Mouse (Mus musculus) right cerebral cortex, postnatal 25 days (tissue): ENCODE results near the gene Map4k4.
A peak's percentile ranks its signal among the peaks of the same experiment; 100 is the strongest.

Experiments
- DNase-seq: peaks from one replicate; pipeline ENCODE4 v3.0.0; 2022

The Map4k4 gene

GRCm38 (mm10) chr1:39968999-39969398 lies 68.3 kb downstream of the Map4k4 start:
- DNase-seq: no peak

GRCm38 (mm10) chr1:39969771-39970406 lies 69.2 kb downstream of the Map4k4 start:
- DNase-seq: no peak

- DNase-seq: no peak
These were observed 71.7 kb downstream of the Map4k4 start for GRCm38 (mm10) chr1:39972411-39972810.

DNA sequence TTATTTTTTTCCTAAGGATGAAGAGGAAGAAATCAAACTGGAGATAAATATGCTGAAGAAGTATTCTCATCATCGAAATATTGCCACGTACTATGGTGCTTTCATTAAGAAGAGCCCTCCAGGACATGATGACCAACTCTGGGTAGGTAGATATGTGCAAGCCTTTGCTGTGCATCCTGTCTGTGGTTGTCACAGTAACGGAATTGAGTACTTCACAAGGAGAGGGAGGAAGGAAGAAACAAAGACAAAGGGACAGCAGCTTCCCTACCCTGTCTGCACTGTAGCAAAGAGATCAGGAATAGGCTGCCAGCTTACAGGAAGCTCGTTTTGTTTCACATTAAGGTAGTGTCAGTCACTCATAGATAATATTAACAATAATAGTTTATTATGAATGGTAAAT lies 73.2 kb downstream of the Map4k4 start:
- DNase-seq: no peak

GRCm38 (mm10) chr1:39975005-39975404 lies 74.3 kb downstream of the Map4k4 start:
- DNase-seq: no peak

GRCm38 (mm10) chr1:39976107-39976506 lies 75.4 kb downstream of the Map4k4 start:
- no peak for DNase-seq

DNA sequence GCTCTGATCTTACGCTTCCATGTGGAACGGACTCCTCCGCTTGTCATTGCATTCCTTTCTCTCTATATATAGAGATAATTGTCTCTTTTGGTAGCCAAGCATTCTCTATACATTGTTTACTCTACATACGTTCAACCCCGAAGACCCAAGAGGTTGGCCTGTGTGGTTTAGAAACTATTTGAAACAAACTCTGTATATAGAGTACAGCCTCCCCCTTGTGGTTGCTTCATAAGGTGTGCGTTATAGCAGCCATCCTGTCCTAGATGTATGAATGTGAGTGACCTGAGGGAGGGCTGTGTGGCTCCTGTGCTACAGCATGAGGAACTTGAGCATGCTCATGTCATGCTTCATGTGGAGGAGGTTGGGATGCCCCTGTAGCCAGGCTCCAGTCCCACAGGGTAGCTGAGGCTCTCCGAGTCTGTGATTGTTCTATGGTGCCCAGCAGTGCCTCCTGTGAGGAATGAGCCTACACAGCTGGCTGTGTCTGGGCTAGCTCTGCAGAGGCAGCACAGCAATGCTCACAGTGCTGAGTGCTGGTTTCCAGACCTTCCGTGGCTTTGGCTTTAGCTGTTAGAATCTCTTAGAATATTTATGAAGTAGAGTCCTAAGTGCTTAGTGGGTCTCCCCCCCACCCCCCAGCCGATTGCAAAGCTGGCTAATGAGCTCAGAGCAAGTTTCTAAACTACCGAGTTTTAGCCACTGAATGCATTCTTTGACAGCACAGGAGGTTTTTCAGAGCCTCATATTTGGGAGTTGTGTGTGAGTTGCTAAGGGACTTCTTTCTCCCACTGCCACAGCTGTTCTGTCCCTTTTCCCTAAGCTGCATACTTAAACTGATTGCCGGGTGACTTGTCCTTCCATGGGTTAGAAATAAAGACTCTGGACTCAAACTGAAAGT lies 76.4 kb downstream of the Map4k4 start:
- no peak for DNase-seq

- no peak for DNase-seq
These were observed 78.2 kb downstream of the Map4k4 start for GRCm38 (mm10) chr1:39978781-39979486.

DNA sequence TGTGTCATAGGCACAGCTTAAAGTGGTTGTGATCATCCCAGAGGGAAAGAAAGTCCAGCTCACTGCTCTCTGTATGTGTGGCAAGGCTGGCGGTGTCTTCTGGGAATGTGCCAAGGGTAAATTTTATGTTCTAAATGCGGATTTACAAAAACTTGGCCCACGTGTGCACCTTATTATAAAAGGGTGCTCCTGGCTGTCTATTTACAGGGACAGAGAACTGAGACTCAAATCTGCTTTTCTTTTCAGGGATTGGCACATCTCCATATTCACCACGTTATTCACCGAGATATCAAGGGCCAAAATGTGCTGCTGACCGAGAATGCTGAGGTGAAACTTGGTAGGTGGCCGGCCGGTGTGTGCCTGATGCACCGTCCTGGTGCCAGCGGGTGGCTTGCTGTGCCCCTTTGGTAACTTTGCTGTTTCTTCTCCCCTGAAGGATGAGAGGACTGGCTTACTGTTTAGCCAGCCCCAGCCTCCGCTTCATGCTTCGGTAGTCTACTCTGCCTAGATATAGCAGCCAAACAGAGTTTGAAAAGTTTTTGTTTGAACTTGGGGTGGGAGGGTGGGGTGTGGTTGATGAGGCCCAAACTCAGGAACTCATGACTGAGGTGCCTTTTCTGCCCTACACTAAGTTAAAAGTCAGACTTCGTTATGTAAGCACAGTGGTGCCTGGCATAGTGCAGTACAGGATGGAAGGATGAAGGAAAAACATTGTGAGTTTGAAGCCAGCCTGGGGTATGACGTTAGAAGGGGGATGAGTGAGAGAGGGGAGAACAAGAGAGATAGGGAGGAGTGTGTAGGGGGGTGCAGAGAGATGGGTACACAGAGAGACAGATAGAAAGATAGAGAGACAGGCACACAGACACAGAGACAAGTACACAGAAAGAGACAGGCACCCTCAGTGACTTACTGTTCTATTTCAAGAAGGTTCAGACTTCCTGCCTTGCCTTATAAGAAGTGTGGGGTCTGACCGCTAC lies 79.9 kb downstream of the Map4k4 start:
- DNase-seq: no peak

- DNase-seq: no peak
These were observed 81.3 kb downstream of the Map4k4 start for GRCm38 (mm10) chr1:39981970-39982369.

DNA sequence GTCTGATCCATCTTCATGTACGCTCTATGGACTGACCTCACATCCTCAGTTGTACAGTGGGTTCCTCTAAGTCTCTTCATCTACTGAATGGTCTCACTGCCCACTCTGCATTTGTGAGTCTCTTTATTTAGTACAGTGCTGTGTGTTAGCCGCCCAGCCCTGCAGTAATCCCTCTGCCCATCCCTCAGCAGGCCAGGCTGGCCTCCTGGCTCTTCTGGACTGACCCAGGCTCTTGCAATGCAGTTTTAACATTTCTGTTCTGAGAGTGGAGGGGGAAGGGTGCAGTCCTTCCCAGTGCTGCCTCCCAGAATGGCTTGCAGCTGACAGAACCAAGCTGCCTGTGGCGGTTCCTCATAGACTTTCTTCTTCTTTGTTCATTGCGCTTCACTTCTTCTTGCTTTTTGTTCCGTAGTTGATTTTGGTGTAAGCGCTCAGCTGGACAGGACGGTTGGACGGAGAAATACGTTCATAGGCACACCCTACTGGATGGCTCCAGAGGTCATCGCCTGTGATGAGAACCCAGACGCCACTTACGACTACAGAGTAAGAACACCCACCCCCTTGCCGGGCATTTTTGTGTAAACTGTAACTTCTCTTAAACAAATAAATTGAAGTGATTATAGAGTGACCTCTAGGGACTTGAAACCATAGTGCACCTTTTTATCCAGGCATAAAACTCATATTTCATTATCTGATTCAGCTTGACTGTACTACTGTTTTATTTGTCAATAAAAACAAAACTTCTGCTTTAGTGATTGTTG lies 82.2 kb downstream of the Map4k4 start:
- no peak for DNase-seq

- no peak for DNase-seq
These were observed 83.6 kb downstream of the Map4k4 start for GRCm38 (mm10) chr1:39984331-39984730.

DNA sequence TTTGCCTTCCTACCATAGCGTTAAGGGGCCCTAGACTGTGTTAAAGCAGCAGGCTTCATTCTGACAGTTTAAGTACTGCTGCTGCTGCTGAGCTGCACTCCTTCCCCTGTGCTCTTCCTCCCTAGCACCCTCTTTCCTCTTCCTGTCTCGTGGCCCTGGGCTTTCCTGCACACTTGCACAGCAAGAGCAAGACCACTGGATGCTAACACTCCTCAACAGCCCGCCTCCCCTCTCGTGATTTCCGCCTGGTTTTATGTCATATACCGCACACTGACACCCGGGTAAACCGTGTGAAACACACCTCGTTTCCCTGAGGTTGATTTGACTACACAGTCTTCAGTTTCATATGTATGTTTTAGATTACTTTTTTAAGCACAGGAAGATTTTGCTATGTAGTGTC lies 86.1 kb downstream of the Map4k4 start:
- DNase-seq: no peak

GRCm38 (mm10) chr1:39988841-39989240 lies 88.1 kb downstream of the Map4k4 start:
- peak; percentile 54 for DNase-seq

GRCm38 (mm10) chr1:39990041-39990440 lies 89.3 kb downstream of the Map4k4 start:
- DNase-seq: peak; percentile 28

- no peak for DNase-seq
These were observed 93.2 kb downstream of the Map4k4 start for GRCm38 (mm10) chr1:39993921-39994320.

DNA sequence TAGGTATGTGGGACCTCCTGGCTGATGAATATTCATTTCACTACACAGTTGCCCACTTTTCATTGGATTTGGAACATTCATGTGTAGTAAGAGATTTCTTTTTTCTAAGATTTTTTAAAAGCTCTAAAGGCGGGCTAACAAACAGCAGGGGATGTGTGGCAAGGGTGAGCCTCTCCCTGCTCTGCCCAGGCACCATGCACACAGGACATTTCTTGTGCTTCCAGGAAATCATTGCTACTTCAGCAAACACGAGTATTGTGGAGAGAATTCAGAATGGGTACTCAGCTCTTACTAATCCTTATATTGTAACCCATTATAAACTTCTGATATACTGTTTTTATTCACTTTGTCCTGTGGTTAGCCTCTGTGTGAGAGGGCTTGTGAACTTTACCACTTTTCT lies 94.9 kb downstream of the Map4k4 start:
- DNase-seq: no peak

DNA sequence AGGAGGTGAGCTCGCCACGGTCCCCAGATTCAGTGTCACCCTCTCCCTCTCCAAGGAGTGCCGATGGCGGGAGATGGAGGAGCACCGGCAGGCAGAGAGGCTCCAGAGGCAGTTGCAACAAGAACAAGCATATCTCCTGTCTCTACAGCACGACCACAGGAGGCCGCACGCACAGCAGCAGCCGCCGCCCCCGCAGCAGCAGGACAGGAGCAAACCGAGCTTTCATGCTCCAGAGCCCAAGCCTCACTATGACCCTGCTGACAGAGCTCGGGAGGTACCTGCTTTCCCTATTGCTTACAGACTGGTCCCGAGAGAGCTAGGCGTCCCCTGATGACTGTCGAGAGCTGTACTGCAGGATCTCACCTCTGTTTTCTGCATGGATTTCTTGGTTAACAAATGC lies 99.8 kb downstream of the Map4k4 start:
- no peak for DNase-seq

DNA sequence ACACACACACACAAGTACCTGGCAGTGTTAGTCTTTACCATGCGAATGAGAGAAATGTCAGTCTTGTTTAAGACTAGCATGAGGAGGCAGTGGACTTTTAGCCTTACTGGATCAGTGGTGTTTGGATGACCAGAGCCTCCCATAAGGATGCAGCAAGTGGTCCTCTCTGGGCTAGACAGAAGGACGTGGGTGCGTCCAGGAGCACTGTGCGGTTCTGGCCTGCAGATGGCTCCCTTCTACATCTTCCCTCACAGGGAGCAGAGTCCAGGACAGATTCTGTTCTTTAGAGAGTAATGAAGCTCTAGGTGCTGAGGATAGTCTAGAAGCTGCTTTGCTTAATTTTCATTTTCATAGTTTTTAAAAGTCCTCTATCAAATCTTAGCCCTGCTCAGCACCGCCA lies 100.2 kb downstream of the Map4k4 start:
- DNase-seq: peak; percentile 61

DNA sequence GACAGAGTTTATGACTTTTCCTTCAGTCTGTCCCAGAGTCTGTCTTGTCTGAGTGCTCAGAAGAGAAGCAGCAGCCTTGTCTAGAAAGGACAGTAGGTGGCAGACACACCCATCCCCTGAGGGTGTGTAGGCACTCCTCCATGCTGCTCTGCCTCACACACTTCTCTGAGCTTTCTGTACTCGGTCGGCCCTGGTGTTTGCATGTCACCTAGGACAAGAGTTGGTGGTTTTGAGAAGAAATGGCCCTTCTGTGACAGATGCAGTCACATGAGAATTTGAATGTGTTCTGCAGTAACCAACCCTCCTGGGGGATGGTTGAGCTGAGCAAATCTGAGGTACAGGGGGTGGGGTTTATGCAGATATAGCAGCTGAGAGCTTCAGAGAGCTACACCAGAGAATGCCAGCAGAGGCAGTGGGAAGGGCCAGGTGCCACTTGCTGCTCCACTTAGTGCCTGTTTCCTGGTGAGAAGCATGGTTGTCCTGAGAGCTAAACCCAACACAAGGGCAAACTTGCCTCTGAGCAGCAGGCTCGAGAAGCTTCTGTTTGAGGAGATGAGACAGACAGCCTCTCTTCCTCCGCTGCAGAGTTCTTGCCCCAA lies 101.5 kb downstream of the Map4k4 start:
- no peak for DNase-seq

- DNase-seq: no peak
These were observed 105.4 kb downstream of the Map4k4 start for GRCm38 (mm10) chr1:40006043-40006651.
